Mouse (Mus musculus) cerebellum, adult 2 months (tissue): ENCODE data around the gene DXBay18. TPM values are rescaled to one million over a fixed set of nuclear protein-coding genes. Genes with fewer than 3 reads are reported as not detected.
"Not testable (repeated sequence)": the region's sequence is repeated elsewhere in the genome, so short reads cannot be mapped to it uniquely, and the experiment has no call there.

Experiments used
- DNase-seq, 2 experiments: peaks; one replicate each; pipeline ENCODE4 v3.0.0; 2021
- H3K27ac ChIP-seq: fragments of 200-500 bp; 2 replicates; pipeline ENCODE4 v1.5.1; 2012; ENCODE audit warnings: low read length, control low read depth, inconsistent platforms; ENCODE audit not compliant: insufficient read depth
- H3K27me3 ChIP-seq: fragments of 200-500 bp; 2 replicates; pipeline ENCODE4 v1.6.1; 2012; ENCODE audit warnings: inconsistent platforms, mild to moderate bottlenecking, low read length, moderate library complexity; ENCODE audit not compliant: control insufficient read depth, insufficient read depth
- H3K4me1 ChIP-seq: fragments of 200-500 bp; 2 replicates; pipeline ENCODE4 v1.6.1; 2011; ENCODE audit warnings: low read length; ENCODE audit not compliant: control insufficient read depth, insufficient read depth
- H3K4me3 ChIP-seq: fragments of 200-500 bp; replicated peaks from 2 replicates; pipeline ENCODE3; 2011; ENCODE audit warnings: mild to moderate bottlenecking, low read depth, low read length, control low read depth; ENCODE audit not compliant: insufficient read depth
- WGBS: fragments of 180-500 bp; shearing (Covaris S2); methylation state at CpG from one replicate; pipeline ENCODE4 v1.1.7; 2018; 5-methylcytosine and 5-hydroxymethylcytosine counted together
- polyA plus RNA-seq: library from polyadenylated mRNA; depleted of rRNA; stranded (reverse); fragments of >200 nt; gene quantifications from 2 replicates; pipeline ENCODE4 v1.2.3, GENCODE M21; 2012; rRNA removed

DXBay18 gene
- 0.13 and 0.32 TPM in 2 replicates for polyA plus RNA-seq

DNA sequence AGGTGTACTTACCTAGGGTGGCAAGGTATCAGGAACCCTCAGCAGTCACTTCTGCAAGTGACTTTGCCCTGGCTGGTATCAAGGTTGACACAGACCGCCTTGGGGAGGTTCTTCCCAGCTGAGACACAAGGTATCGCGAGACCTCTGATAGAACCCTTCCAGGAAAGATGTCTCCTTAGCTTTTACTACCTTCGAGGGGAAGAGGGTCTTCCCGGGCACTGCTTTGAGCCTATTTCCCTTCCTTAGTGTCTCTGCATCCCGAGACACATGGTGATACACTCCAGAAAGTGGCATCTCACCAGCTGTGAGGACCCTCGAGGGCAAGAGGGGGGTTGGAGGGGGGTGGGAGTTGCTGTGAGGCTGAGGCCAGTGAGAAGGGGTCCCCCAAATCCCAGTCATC lies at the start of gene DXBay18:
Gene DXBay18, minus strand, starts transcription at position 101 of the 400 bp plus-strand sequence.
- DNase-seq, H3K27me3 ChIP-seq, H3K4me3 ChIP-seq, H3K27ac ChIP-seq, H3K4me1 ChIP-seq: not testable (repeated sequence)
- no CpG with 5 or more reads among the region's 7 CpGs for WGBS

DNA sequence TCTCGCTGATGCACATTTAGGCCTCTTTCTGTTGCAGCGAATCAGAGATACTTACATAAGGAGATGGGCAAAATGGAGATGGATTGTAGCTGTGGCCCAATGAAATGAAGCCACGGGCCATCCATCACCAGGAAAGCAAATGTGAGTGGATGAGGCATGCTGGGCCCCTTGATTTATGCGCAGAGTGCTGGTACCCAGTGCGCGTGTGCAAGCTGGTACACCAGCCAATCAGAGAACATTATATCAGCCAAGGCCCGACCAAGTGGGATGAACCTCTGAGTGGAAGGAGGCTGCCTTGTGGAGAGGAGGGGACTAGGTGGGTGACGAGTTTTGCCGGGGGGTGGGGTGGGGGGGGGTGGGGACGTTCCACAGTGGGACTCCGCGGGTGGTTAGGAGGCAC lies 42.7 kb upstream of the DXBay18 start, which contains the start of gene Xlr3b:
Gene Xlr3b, plus strand, starts transcription at position 274 of the 400 bp plus-strand sequence.
- 73% methylated on average over 12 of the region's 12 CpGs for WGBS

DNA sequence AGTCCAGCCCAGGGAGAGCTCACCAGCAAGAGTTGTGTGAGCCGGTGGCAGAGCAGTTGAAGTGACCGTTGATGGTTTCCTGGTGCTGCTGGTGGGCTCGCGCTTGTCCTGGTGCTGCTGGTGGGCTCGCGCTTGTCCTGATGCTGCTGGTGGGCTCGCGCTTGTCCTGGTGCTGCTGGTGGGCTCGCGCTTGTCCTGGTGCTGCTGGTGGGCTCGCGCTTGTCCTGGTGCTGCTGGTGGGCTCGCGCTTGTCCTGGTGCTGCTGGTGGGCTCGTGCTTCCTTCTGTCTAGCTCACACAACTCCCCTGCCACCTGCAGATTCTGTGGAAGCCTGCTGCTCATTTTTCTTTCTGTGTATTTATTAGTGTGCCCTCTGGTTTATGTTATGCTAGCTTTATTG lies 27.6 kb upstream of the DXBay18 start, which contains the start of gene Spin2d:
Gene Spin2d, minus strand, starts transcription at position 101 of the 400 bp plus-strand sequence.
- not testable (repeated sequence) for H3K27me3 ChIP-seq, H3K27ac ChIP-seq, DNase-seq, H3K4me3 ChIP-seq, H3K4me1 ChIP-seq
- 93% methylated on average over 6 of the region's 15 CpGs for WGBS

More for the DNA sequence above, 42.7 kb upstream of the DXBay18 start, which contains the start of gene Xlr3b:
- not testable (repeated sequence) for H3K4me3 ChIP-seq, H3K27ac ChIP-seq, H3K4me1 ChIP-seq, H3K27me3 ChIP-seq
- peak; percentile 12 to 52 for DNase-seq

DNA sequence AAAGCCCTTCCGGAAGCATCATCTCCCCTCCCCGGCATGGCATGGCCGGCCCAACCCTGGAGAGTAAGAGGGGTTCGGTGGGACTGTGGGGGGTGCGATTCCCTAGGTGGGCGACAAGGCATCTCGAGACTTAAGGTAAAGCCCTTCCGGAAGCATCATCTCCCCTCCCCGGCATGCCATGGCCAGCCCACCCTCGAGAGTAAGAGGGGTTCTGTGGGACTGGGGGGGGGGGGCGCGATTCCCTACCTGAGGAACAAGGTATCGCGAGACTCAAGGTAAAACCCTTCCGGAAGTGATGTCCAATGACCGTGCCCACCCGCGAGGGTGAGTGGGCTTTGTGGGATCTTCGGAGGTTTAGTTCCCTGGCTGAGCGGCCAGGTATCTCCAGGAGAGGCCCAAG lies 754 bp downstream of the DXBay18 start, which contains the start of gene Xlr5b:
Gene Xlr5b, plus strand, starts transcription at position 301 of the 400 bp plus-strand sequence.
- no CpG with 5 or more reads among the region's 20 CpGs for WGBS
- not testable (repeated sequence) for DNase-seq

DNA sequence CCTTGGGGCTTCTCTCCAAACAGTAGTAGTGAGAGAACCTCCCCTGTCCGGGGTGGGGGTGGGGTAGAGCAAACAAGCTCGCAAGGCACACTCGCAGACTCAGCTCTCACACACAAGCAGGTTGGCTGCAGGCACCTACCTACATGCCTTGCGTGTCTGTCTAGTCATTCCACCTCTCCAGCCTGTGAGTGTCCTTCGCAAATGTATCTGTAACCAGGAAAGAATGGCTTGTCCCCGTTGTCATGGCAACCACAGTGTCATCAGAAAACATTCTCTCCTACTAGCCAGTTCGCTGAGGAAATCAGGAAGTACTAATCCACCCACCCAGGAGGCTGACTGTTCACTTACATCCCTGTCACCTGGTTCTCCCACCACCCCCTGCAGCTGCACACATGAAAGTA lies 6.0 kb downstream of the DXBay18 start:
- not testable (repeated sequence) for H3K27ac ChIP-seq, H3K4me1 ChIP-seq, H3K4me3 ChIP-seq, H3K27me3 ChIP-seq, DNase-seq
- WGBS, result no CpG with 5 or more reads among the region's 7 CpGs

More for the DNA sequence above, 754 bp downstream of the DXBay18 start, which contains the start of gene Xlr5b:
- not testable (repeated sequence) for H3K4me1 ChIP-seq, H3K4me3 ChIP-seq, H3K27me3 ChIP-seq, H3K27ac ChIP-seq

DNA sequence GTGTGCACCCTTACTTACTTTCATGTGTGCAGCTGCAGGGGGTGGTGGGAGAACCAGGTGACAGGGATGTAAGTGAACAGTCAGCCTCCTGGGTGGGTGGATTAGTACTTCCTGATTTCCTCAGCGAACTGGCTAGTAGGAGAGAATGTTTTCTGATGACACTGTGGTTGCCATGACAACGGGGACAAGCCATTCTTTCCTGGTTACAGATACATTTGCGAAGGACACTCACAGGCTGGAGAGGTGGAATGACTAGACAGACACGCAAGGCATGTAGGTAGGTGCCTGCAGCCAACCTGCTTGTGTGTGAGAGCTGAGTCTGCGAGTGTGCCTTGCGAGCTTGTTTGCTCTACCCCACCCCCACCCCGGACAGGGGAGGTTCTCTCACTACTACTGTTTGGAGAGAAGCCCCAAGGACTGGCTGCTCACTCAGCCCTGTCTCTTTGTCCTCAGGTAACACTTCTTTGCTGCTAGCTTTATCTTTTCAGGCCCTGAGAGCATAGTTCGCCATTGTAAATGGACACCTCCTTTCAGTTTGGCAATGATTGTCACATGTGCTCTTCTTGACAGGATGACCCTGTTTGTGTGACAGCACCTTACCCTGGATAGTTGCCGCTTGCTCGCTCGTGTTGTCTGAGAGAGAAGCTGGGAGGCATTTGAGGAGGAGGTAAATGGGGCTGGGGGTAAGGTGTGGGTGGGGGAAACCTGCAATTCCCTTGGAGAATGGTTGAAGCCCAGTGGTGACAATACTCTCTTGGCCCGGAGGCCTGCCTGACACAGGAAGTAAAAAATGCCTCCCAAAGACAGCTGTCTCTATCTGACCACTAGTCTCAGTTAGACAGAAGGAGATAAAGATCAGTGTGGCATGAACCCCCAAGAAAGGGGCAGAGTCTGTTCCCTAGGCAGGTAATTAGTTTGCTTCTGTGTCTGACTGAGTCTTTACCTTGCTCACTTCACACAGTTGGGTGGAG lies 26.1 kb downstream of the DXBay18 start:
- WGBS, result no CpG with 5 or more reads among the region's 12 CpGs

DNA sequence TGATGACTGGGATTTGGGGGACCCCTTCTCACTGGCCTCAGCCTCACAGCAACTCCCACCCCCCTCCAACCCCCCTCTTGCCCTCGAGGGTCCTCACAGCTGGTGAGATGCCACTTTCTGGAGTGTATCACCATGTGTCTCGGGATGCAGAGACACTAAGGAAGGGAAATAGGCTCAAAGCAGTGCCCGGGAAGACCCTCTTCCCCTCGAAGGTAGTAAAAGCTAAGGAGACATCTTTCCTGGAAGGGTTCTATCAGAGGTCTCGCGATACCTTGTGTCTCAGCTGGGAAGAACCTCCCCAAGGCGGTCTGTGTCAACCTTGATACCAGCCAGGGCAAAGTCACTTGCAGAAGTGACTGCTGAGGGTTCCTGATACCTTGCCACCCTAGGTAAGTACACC lies 32.5 kb downstream of the DXBay18 start, which contains the start of gene Gm14685:
Gene Gm14685, plus strand, starts transcription at position 301 of the 400 bp plus-strand sequence.
- H3K27ac ChIP-seq, DNase-seq, H3K27me3 ChIP-seq, H3K4me3 ChIP-seq, H3K4me1 ChIP-seq: not testable (repeated sequence)
- WGBS, result no CpG with 5 or more reads among the region's 7 CpGs

More for the DNA sequence above, 26.1 kb downstream of the DXBay18 start:
- not testable (repeated sequence) for H3K4me1 ChIP-seq, H3K4me3 ChIP-seq, DNase-seq, H3K27me3 ChIP-seq, H3K27ac ChIP-seq

DNA sequence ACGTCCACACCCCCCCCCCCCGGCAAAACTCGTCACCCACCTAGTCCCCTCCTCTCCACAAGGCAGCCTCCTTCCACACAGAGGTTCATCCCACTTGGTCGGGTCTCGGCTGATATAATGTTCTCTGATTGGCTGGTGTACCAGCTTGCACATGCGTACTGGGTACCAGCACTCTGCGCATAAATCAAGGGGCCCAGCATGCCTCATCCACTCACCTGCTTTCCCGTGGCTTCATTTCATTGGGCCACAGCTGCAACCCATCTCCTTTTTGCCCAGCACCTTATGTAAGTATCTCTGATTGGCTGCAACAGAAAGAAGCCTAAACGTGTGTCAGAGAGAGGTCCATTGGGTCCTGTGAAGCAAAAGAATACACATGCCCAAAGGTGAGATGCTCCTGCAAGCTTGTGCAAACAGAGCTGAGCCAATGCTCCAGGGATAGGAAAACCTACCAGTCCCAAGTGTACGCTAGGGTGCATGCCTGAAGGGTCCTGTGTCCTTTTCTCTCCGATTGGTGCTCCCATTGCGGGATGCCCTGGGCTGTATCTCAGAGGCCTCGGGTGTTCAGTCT lies 52.2 kb downstream of the DXBay18 start, which contains the start of gene Xlr3a:
Gene Xlr3a, minus strand, starts transcription at position 155 of the 568 bp plus-strand sequence.
- H3K27ac ChIP-seq, H3K4me1 ChIP-seq, H3K4me3 ChIP-seq, H3K27me3 ChIP-seq: not testable (repeated sequence)
- DNase-seq, result peak in 1 of 2 experiments; percentile 52
- 80% methylated on average over 13 of the region's 13 CpGs for WGBS

Other genes starting within 250 kb of the DXBay18 start
- gene Cetn2, start 231.0 kb downstream of the DXBay18 start, polyA plus RNA-seq, result 35.8 and 37.5 TPM in 2 replicates
- 30.7 and 32.6 TPM in 2 replicates for gene Nsdhl, start 230.9 kb downstream of the DXBay18 start, polyA plus RNA-seq
- 0.41 and 0.95 TPM in 2 replicates for gene Zfp185, start 162.1 kb downstream of the DXBay18 start, polyA plus RNA-seq
- 0.13 TPM in 2 replicates for gene Pnma5, start 112.3 kb downstream of the DXBay18 start, polyA plus RNA-seq
- 17.3 and 19.4 TPM in 2 replicates for gene Pnma3, start 84.7 kb downstream of the DXBay18 start, polyA plus RNA-seq
- 0.21 and 0.54 TPM in 2 replicates for gene Xlr4a, start 67.0 kb downstream of the DXBay18 start, polyA plus RNA-seq
- 2.3 and 3.3 TPM in 2 replicates for gene Xlr3a, start 52.4 kb downstream of the DXBay18 start, polyA plus RNA-seq
- 0.16 TPM in 1 of 2 replicates, not detected in the other for gene Gm14685, start 32.4 kb downstream of the DXBay18 start, polyA plus RNA-seq
- gene Xlr5b, start 654 bp downstream of the DXBay18 start, polyA plus RNA-seq, result 0.07 TPM in 1 of 2 replicates, not detected in the other
- not detected in 2 replicates for gene Spin2d, start 27.5 kb upstream of the DXBay18 start, polyA plus RNA-seq
- 9.1 and 13.1 TPM in 2 replicates for gene Xlr3b, start 42.8 kb upstream of the DXBay18 start, polyA plus RNA-seq
- gene Xlr4b, start 64.9 kb upstream of the DXBay18 start, polyA plus RNA-seq, result 0.29 and 0.54 TPM in 2 replicates
- 17.1 and 17.6 TPM in 2 replicates for gene F8a, start 78.8 kb upstream of the DXBay18 start, polyA plus RNA-seq
- gene Xlr4c, start 93.7 kb upstream of the DXBay18 start, polyA plus RNA-seq, result not detected in 2 replicates
- 0.08 and 0.15 TPM in 2 replicates for gene Xlr3c, start 115.9 kb upstream of the DXBay18 start, polyA plus RNA-seq
- gene Xlr5a, start 143.5 kb upstream of the DXBay18 start, polyA plus RNA-seq, result not detected in 2 replicates
- not detected in 2 replicates for gene Xlr5c, start 143.5 kb upstream of the DXBay18 start, polyA plus RNA-seq
- not detected in 2 replicates for gene Gm45015, start 187.4 kb upstream of the DXBay18 start, polyA plus RNA-seq
- 20.1 and 20.6 TPM in 2 replicates for gene Zfp275, start 193.2 kb upstream of the DXBay18 start, polyA plus RNA-seq
- gene Gm18336, start 249.3 kb upstream of the DXBay18 start, polyA plus RNA-seq, result 0.40 and 0.41 TPM in 2 replicates